Comparison of ENCODE assay signal across 13 mouse cellular contexts in genomic region chr5:104407541-104408231, GRCm38 (mm10). TPM values are rescaled to one million over a fixed set of nuclear protein-coding genes. Genes with fewer than 3 reads are reported as not detected.
DNase-seq lines count a peak whose midpoint lies in the region; ATAC-seq lines count a peak whose summit lies in the region.
"Had no signal": no experiment of that assay in that cellular context is flagged by ENCODE, and none has a peak within 500 bp of the region (broad histone marks: within the 10 kb centered on the region; RNA-seq: fewer than 3 reads in every experiment).

No protein-coding gene starts in this region.

- no peak overlapping the region for H3K4me3 ChIP-seq in lung, embryonic 15.5 days
- H3K4me3 ChIP-seq in heart, embryonic 11.5 days (ENCODE audit: low read depth, low read length): no peak overlapping the region

- peaks cover 4% of the 10 kb centered on the region; the same call in 1 of the 2 replicates for H3K4me1 ChIP-seq in lung, embryonic 15.5 days
- no peaks in the 10 kb centered on the region for H3K4me1 ChIP-seq in heart, embryonic 11.5 days (ENCODE audit: control insufficient read depth, insufficient read depth, low read length)

- intact Hi-C loops in left cerebral cortex, postnatal 14 days (cut with DNase I): no loop called here

- H3K27ac ChIP-seq in lung, embryonic 15.5 days: peak overlapping the region; percentile 41; the same call in 1 of the 2 replicates
- no peak overlapping the region for H3K27ac ChIP-seq in heart, embryonic 11.5 days (ENCODE audit: low read depth, low read length)

- peak; percentile 43 for DNase-seq in adrenal gland, postnatal 10 days
- DNase-seq in adrenal gland, adult 18-20 months (ENCODE audit: low spot score in 2 of 2): no peak
- no peak for DNase-seq in lung, postnatal 25 days (ENCODE audit: low spot score)
- DNase-seq in forelimb bud, embryonic 11.5 days (ENCODE audit: low read depth, low spot score): peak; percentile 68
- peak; percentile 38 for DNase-seq in skeletal muscle tissue, adult 2 months (ENCODE audit: low read depth, low spot score)
- no peak for DNase-seq in left cerebral cortex, postnatal 14 days (ENCODE audit: low spot score in 2 of 2)
- DNase-seq: B cell, adult 2 months; cerebellum, postnatal 25 days; right cerebral cortex, postnatal 4 days had no signal

- 52% methylated on average over 2 of the region's 2 CpGs for WGBS in lung, embryonic 15.5 days
- WGBS in heart, embryonic 11.5 days (ENCODE audit: insufficient replicate concordance): 58% methylated on average over 2 of the region's 2 CpGs

- no peaks in the 10 kb centered on the region for H3K9me3 ChIP-seq in lung, embryonic 15.5 days
- H3K9me3 ChIP-seq in heart, embryonic 11.5 days (replicated peaks; ENCODE audit: control insufficient read depth, low read length): no peaks in the 10 kb centered on the region

- no peak for ATAC-seq in lung, embryonic 15.5 days (ENCODE audit: borderline replicate concordance, extremely low read depth, low FRiP score, low TSS enrichment)
- ATAC-seq in heart, embryonic 11.5 days (replicated peaks; ENCODE audit: insufficient number of reproducible peaks, low FRiP score, low TSS enrichment): no peak
- ATAC-seq: intestine, postnatal 0 days had no signal

- H3K36me3 ChIP-seq in lung, embryonic 15.5 days: no peaks in the 10 kb centered on the region
- no peaks in the 10 kb centered on the region for H3K36me3 ChIP-seq in heart, embryonic 11.5 days (ENCODE audit: control insufficient read depth, insufficient read depth, low read length)

- H3K9ac ChIP-seq in lung, embryonic 15.5 days: no peak overlapping the region
- H3K9ac ChIP-seq in heart, embryonic 11.5 days (ENCODE audit: low read depth, low read length): no peak overlapping the region

- no peak overlapping the region for H3K4me2 ChIP-seq in lung, embryonic 15.5 days
- H3K4me2 ChIP-seq in heart, embryonic 11.5 days: no peak overlapping the region
- H3K4me2 ChIP-seq: liver, embryonic 11.5 days had no signal

- H3K27me3 ChIP-seq in lung, embryonic 15.5 days: no peaks in the 10 kb centered on the region
- H3K27me3 ChIP-seq in heart, embryonic 11.5 days (ENCODE audit: control insufficient read depth, insufficient read depth, low read length): no peaks in the 10 kb centered on the region

RNA-seq across cellular contexts. Expression of gene Spp1, which starts 27.2 kb away (rescaled TPM):
- 100 to 1,000 TPM in 1 of 2 experiments, 1 to 10 TPM in 1; 7.9 to 122 TPM for total RNA-seq in adrenal gland, postnatal 10 days (2021)
- 10 to 100 TPM; 52.8 to 84.0 TPM for total RNA-seq in adrenal gland, adult 18-20 months (2021)
- 3.7 and 5.2 TPM in 2 replicates for polyA plus RNA-seq in lung, embryonic 15.5 days (2015; fragmentation: Nextera tagmentation; extraction: Ambion mirVana)
- 1 to 10 TPM; 7.5 TPM for total RNA-seq in left cerebral cortex, postnatal 14 days (2021)
- 1.3 and 2.3 TPM in 2 replicates for polyA plus RNA-seq in heart, embryonic 11.5 days (2014; fragmentation: Nextera tagmentation; extraction: Ambion mirVana)

RNA-seq across cellular contexts. Expression of gene Pkd2, which starts 51.6 kb away (rescaled TPM):
- 10 to 100 TPM; 31.4 to 37.3 TPM for total RNA-seq in adrenal gland, postnatal 10 days (2021)
- total RNA-seq in adrenal gland, adult 18-20 months (2021): 10 to 100 TPM; 34.4 to 39.9 TPM
- polyA plus RNA-seq in lung, embryonic 15.5 days (2015; fragmentation: Nextera tagmentation; extraction: Ambion mirVana): 13.2 and 13.9 TPM in 2 replicates
- 10 to 100 TPM; 25.2 to 26.7 TPM for total RNA-seq in left cerebral cortex, postnatal 14 days (2021)
- polyA plus RNA-seq in heart, embryonic 11.5 days (2014; fragmentation: Nextera tagmentation; extraction: Ambion mirVana): 10.9 and 11.4 TPM in 2 replicates

Comparison
In these comparisons a context has a peak if more than half of its experiments do, and no peak if none do; other contexts are left out.
1. DNase-seq: peak in adrenal gland, postnatal 10 days (single experiment), forelimb bud, embryonic 11.5 days (single experiment) and skeletal muscle tissue, adult 2 months (single experiment); none in adrenal gland, adult 18-20 months (0 of 2), lung, postnatal 25 days (single experiment) and left cerebral cortex, postnatal 14 days (0 of 2).